Mouse (Mus musculus) regulatory T cell (primary cell): ENCODE measurements around the gene Spata21.
"Not testable (repeated sequence)": the region's sequence is repeated elsewhere in the genome, so short reads cannot be mapped to it uniquely, and the experiment has no call there.

Experiments
- in situ Hi-C: fragments of 300-600 bp; cut with MboI, MseI; formaldehyde crosslinking; loops from one replicate; pipeline ENCODE4 v1.15.1; 2025; ENCODE audit warnings: high pct_unique_total_duplicates

The Spata21 gene

DNA sequence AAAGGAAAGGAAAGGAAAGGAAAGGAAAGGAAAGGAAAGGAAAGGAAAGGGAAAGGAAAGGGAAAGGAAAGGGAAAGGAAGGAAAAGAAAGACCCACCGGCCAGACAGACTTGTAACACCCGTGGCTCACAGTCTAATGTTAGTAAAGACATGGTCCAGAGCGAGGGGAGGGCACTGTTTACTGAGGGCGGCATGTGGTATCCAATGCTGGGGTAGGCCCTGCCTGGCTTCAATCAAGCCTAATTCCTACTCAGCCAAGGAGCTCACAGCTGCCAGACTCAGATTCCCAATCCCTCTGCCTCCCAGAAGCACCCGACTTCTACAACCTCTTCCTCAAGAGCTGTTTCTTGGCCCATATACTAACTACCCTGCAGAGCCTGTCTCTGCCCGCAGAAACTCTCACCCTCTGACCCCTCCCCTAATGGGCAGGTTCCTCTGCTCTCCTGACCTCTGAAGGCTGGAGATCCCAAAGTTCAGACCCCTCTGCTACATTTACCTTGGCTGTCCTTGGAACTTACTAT is 41.1 kb downstream of the Spata21 start:
- in situ Hi-C loops: no loop called here

- in situ Hi-C loops: loop anchor here (5.0 kb wide), 1 partner anchor 44 kb away; the partner anchor contains the start of gene Spata21
Measured at GRCm38 (mm10) chr4:141130704-141131342, 42.7 kb downstream of the Spata21 start.

GRCm38 (mm10) chr4:141131531-141132061 is 43.5 kb downstream of the Spata21 start:
- in situ Hi-C loops: loop anchor here (5.0 kb wide), 1 partner anchor 44 kb away; the partner anchor contains the start of gene Spata21

- in situ Hi-C loops: loop anchor here (5.0 kb wide), 1 partner anchor 45 kb away; the partner anchor contains the start of gene Spata21
Measured at GRCm38 (mm10) chr4:141132191-141132590, 44.1 kb downstream of the Spata21 start.

GRCm38 (mm10) chr4:141133227-141133626 is 45.1 kb downstream of the Spata21 start:
- in situ Hi-C loops: loop anchor here (5.0 kb wide), 1 partner anchor 46 kb away; the partner anchor contains the start of gene Spata21

- in situ Hi-C loops: loop anchor here (5.0 kb wide), 1 partner anchor 47 kb away; the partner anchor contains the start of gene Spata21
Measured at GRCm38 (mm10) chr4:141134031-141134441, 45.9 kb downstream of the Spata21 start.

DNA sequence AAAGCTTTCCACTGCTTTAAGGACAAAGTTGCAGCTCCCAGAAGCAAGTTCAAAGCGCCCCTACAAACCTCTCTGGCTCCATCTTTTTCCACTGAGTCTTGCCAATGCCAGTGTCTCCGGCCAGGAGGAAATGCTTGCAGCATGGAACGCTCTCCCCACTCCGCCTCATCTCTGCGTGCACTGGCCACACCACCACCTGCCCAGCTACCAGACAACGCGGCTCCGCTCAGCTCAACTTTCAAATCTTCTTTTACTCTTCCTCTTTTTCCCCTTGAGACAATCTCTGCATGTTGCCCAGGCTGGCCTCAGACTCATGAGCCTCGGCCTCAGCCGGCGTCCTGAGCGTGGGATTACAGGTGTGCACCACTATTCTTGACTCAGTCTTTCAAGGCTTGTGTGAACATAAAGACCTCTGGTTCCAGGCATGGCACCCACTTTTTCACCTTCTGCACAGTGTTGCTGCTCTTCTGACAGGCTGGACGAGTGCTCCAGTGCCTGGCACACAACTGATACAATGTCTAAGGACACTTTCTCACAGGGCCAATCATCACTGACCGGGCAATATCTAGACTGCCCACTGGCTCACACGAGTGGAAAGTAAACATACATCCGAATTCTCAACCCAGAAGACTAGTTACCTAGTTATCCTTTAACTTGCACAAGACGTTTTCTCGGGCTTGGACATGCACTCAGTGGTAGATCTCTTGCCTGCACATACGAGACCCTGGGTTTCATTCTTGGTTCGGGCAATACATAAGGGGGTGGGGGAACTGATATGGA is 46.8 kb downstream of the Spata21 start:
- in situ Hi-C loops: loop anchor here (5.0 kb wide), 1 partner anchor 48 kb away; the partner anchor contains the start of gene Spata21

DNA sequence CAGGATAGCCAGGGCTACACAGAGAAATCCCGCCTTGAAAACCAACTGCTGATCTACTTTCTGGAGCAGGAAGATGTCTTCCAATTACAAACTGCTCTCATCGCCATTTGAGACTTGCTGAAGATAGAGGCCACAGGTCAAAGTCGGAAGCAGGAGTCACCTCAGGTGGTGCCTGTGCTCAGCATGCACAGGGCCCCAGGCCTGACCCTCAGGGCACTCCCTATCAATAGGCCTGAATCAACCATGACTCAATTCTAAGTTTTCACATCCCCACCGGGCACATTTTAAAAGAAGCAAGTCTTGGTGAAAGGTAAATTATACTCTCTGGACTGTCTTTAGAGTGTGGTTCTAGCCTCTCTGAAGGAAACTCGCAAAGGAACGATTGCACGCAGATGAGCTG is 48.0 kb downstream of the Spata21 start:
- in situ Hi-C loops: no loop called here

DNA sequence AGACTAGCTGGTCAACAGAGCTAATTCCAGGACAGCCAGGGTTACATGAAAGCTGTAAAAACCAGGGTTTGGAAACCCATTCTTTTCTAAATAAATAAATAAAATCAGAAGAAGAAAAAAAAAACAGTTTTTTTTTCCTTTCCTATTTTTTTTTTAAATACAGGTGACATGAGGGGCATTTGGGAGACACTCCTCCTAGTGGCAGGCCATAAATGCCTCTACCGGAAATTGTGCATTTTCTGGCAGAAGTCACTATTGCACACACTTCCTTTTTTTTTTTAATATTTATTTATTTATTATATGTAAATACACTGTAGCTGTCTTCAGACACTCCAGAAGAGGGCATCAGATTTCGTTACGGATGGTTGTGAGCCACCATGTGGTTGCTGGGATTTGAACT is 49.6 kb downstream of the Spata21 start:
- in situ Hi-C loops: not testable (repeated sequence)

GRCm38 (mm10) chr4:141138425-141139115 is 50.4 kb downstream of the Spata21 start:
- in situ Hi-C loops: no loop called here

- in situ Hi-C loops: no loop called here
Measured at GRCm38 (mm10) chr4:141139116-141139970, 51.2 kb downstream of the Spata21 start, which contains the start of gene Szrd1. TSS of gene Szrd1 (minus strand) at chr4:141139775.

DNA sequence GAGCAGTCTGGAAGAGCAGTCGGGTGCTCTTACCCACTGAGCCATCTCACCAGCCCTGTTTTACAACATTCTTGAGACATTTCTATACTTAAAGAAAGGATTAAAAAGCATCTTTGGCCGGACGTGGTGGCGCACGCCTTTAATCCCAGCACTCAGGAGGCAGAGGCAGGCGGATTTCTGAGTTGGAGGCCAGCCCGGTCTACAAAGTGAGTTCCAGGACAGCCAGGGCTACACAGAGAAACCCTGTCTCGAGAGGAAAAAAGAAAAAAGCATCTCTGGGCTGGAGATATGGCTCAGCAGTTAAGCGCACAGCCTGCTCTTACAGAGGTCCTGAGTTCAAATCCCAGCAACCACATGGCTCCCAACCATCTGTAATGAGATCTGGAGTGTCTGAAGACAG is 52.2 kb downstream of the Spata21 start:
- in situ Hi-C loops: loop anchor here (5.0 kb wide), 1 partner anchor 72 kb away; the partner anchor contains the start of gene Rsg1

DNA sequence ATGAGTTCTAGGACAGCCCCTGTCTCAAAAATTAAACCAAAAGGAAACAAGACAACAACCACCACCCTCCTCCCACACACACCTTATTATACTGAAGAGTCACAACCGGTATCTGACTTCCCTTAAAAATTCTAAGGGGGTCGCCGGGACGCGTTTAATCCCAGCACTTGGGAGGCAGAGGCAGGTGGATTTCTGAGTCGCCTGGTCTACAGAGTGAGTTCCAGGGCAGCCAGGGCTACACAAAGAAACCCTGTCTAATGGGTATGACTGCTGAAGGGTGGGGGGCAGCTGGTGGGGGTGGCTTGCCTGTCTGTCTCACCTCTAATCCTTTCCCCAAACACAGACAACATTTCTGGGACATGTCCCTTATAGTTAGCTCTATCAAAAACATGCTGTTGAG is 52.8 kb downstream of the Spata21 start:
- in situ Hi-C loops: loop anchor here (5.0 kb wide), 1 partner anchor 71 kb away; the partner anchor contains the start of gene Rsg1

GRCm38 (mm10) chr4:141142285-141142811 is 54.2 kb downstream of the Spata21 start:
- in situ Hi-C loops: loop anchor here (5.0 kb wide), 1 partner anchor 70 kb away; the partner anchor contains the start of gene Rsg1

DNA sequence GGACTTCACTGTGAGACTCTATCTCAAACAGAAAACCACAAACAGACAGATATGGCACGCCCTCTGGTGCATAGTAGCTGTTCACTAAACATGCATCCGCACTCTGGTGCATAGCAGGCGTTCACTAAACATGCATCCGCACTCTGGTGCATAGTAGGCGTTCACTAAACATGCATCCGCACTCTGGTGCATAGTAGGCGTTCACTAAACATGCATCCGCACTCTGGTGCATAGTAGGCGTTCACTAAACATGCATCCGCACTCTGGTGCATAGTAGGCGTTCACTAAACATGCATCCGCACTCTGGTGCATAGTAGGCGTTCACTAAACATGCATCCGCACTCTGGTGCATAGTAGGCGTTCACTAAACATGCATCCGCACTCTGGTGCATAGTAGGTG is 57.0 kb downstream of the Spata21 start:
- in situ Hi-C loops: not testable (repeated sequence)

DNA sequence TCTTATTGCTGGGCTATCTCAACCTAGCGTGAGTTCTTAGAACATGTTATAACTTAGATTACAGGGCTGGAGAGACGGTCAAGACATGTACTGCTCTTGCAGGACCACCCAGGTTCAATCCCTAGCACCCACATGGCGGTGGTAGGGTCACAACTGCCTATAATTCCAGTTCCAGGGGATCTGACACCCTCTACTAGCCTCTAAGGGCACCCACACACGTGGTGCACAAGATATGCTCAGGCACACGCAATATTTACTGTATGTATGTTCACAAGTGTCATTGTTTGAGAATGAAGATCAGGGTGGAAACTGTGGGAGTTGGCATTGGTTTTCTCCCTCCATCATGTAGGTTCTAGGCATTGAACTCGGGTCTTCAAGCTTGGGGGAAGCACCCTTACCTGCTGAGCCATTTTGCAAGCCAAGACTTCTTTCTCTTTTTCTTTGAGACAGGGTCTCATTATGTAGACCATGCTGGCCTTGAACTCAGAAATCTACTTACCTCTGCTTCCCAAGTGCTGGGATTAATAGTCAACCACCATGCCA is 58.4 kb downstream of the Spata21 start:
- in situ Hi-C loops: no loop called here

DNA sequence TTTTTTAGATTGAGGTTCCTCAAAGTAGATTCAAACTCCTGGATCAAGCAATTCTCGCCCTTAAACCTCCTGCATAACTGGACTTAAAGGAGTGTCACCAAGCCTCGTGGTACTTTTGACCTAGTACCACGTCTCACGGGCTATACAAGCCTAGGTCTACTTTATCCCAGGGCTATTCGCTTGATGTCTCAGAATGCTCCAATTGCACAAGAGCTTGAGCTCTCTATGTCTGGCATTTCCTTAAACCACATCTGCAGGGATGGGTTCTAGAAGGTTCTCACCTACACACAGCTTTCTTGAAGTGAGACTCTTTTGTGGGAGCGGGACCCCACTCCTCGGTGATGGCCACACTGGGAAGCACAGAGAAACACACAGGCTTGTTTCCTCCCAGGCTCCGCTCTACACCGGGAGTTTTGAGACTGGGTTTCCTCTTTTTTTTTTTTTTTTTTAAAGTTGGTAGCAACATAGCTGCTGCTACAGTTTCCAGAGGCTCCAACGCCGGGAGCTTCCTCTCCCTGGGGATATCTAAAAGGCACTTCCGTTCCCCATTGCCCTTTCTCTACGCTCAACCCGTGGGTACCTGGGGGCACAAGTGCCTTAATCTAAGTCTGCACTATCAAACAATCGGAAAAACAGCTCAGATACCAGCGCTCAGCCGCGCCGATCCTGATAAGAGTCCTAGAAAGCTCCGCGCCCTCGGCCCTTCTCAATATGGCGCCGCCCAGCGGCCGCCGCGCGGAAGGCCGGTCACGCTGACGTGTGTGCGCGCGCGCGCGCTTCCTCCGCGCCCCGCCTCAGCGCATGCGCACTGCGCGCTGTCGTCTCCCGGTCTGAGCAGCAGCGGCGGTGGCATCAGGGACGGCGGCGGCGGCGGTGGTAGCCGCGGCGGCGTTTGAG is 59.2 kb downstream of the Spata21 start, which contains the start of gene Fbxo42:
TSS of gene Fbxo42 (plus strand) at position 802 of the 897 bp plus-strand sequence.
- in situ Hi-C loops: no loop called here

DNA sequence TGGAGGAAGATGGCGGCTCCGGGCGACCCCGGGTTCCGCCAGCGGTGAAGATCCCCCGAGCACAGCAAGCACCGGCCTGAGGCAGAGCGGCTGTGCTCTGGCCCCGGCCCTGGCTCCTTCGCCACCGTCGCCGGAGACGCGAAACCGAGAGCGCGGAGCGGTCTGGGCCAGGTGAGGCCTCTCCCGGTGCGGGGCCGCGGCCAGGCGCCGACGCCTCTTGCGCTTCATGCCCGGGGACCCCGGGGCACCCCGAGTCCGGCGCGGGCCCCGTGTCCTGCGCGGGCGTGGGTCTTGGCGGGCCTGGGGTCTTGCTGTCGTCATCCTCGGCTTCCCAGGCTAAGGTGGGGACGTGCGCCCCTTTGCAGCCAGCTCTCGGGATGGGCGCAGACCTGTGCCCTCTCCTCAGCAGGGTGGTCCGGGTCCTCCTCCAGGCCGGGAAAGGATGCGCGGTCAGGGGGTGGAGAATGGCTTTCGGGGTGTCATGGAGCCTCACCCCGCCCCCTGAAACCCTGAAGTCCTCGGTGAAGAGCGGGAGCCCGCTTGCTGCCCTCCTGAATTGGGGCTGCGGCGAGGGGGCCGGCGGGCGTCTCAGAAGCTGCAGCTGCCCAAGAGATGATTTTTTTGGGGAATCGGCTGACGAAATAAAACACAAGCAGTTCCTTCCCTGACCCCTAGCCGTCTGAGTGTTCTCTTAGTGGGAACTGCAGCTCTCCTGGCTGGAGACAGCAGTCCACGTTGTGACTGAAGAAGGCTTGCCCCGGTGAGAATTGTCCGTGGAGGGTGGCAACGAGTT is 60.1 kb downstream of the Spata21 start:
- in situ Hi-C loops: no loop called here
